Comparison of ENCODE assay signal across 8 mouse cellular contexts in genomic region chr13:58213801-58214200, GRCm38 (mm10). TPM values are rescaled to one million over a fixed set of nuclear protein-coding genes. Genes with fewer than 3 reads are reported as not detected.
DNase-seq lines count a peak whose midpoint lies in the region; ATAC-seq and TF ChIP-seq lines count a peak whose summit lies in the region.

No protein-coding gene starts in this region.

- H3K4me3 ChIP-seq in C2C12 (ENCODE audit: insufficient read depth, poor library complexity, severe bottlenecking) = peak overlapping the region; percentile 82
- peak overlapping the region; percentile 84 for H3K4me3 ChIP-seq in heart, postnatal 0 days (ENCODE audit: low read depth, low read length)
- peak overlapping the region; percentile 99 for H3K4me3 ChIP-seq in midbrain, embryonic 13.5 days (replicated peaks)

- H3ac ChIP-seq in C2C12 (ENCODE audit: control insufficient read depth, insufficient read length, low read depth) = no peak overlapping the region

- peaks cover 61% of the 10 kb centered on the region for H3K79me3 ChIP-seq in C2C12 (ENCODE audit: low read depth)

- no peak for ATAC-seq in heart, postnatal 0 days (ENCODE audit: insufficient read depth, low read depth)
- ATAC-seq in midbrain, embryonic 13.5 days = no peak

- no peak for TF ChIP-seq EP300 in heart, postnatal 0 days (IDR thresholded peaks at IDR 0.05; ENCODE audit: low read depth)

- WGBS in heart, postnatal 0 days = 39% methylated on average over 8 of the region's 8 CpGs
- 70% methylated on average over 8 of the region's 8 CpGs for WGBS in midbrain, embryonic 13.5 days

- peak overlapping the region; percentile 78 for H3K4me2 ChIP-seq in heart, postnatal 0 days (ENCODE audit: low read depth, low read length)
- peak overlapping the region; percentile 79 for H3K4me2 ChIP-seq in midbrain, embryonic 13.5 days (replicated peaks)

- peak; percentile 48 for DNase-seq in heart, adult 11 months
- no peak for DNase-seq in heart, postnatal 4 days
- no peak for DNase-seq in heart, postnatal 0 days (ENCODE audit: low spot score)
- no peak for DNase-seq in adipocyte (ENCODE audit: low spot score)
- DNase-seq in gastrocnemius, adult 18-20 months (ENCODE audit: low spot score) = no peak
- DNase-seq in layer of hippocampus, adult 9-11 months = no peak

- peaks cover 26% of the 10 kb centered on the region for H3K4me1 ChIP-seq in heart, postnatal 0 days (ENCODE audit: control insufficient read depth, insufficient read depth)
- H3K4me1 ChIP-seq in midbrain, embryonic 13.5 days (replicated peaks) = peaks cover 34% of the 10 kb centered on the region

- H3K9me3 ChIP-seq in heart, postnatal 0 days (replicated peaks; ENCODE audit: control insufficient read depth, low read length) = no peaks in the 10 kb centered on the region
- H3K9me3 ChIP-seq in midbrain, embryonic 13.5 days = no peaks in the 10 kb centered on the region

- peaks cover 5% of the 10 kb centered on the region for H3K36me3 ChIP-seq in C2C12 (ENCODE audit: control insufficient read depth, insufficient read depth)
- H3K36me3 ChIP-seq in heart, postnatal 0 days (replicated peaks; ENCODE audit: control insufficient read depth, insufficient read depth, low read length) = no peaks in the 10 kb centered on the region
- H3K36me3 ChIP-seq in midbrain, embryonic 13.5 days = no peaks in the 10 kb centered on the region

- no peak for TF ChIP-seq CTCF in C2C12 (IDR thresholded peaks at IDR 0.05; ENCODE audit: control insufficient read depth, insufficient read depth, insufficient read length)
- no peak for TF ChIP-seq CTCF in heart, postnatal 0 days (IDR thresholded peaks at IDR 0.05; ENCODE audit: low read depth)

- no peaks in the 10 kb centered on the region for H3K27me3 ChIP-seq in C2C12 (ENCODE audit: control insufficient read depth, insufficient read depth, insufficient read length)
- no peaks in the 10 kb centered on the region for H3K27me3 ChIP-seq in heart, postnatal 0 days (ENCODE audit: control insufficient read depth, insufficient read depth, low read length)
- peaks cover 5% of the 10 kb centered on the region; the same call in 1 of the 2 replicates for H3K27me3 ChIP-seq in midbrain, embryonic 13.5 days

- H3K9ac ChIP-seq in heart, postnatal 0 days (replicated peaks; ENCODE audit: low read depth, low read length) = no peak overlapping the region
- peak overlapping the region; percentile 98 for H3K9ac ChIP-seq in midbrain, embryonic 13.5 days (replicated peaks)

- peaks cover 72% of the 10 kb centered on the region for H3K79me2 ChIP-seq in C2C12 (ENCODE audit: control insufficient read depth, insufficient read depth)

- H3K27ac ChIP-seq in heart, postnatal 0 days (ENCODE audit: low read depth) = no peak overlapping the region
- no peak overlapping the region for H3K27ac ChIP-seq in midbrain, embryonic 13.5 days

TF ChIP-seq in C2C12, 6 proteins besides CTCF, POLR2A, EP300 and RAD21:
- TF ChIP-seq FOSL1 (IDR thresholded peaks at IDR 0.05; ENCODE audit: insufficient read depth, low read length, poor library complexity, severe bottlenecking) (no peak), USF1 (IDR thresholded peaks at IDR 0.05; ENCODE audit: low read depth) (no peak), MYOD1 (IDR thresholded peaks at IDR 0.05; ENCODE audit: control insufficient read depth, insufficient read length, low read depth) (no peak), MAX (IDR thresholded peaks at IDR 0.05) (no peak), CEBPB (IDR thresholded peaks at IDR 0.05; ENCODE audit: low read depth) (no peak), MYOG (IDR thresholded peaks at IDR 0.05; ENCODE audit: control insufficient read depth, extremely low read depth, insufficient read length) (no peak)

RNA-seq across cellular contexts. Expression of gene Ubqln1, which starts 1.7 kb away (rescaled TPM):
- 10 to 100 TPM; 71.3 to 74.6 TPM for total RNA-seq in heart, postnatal 4 days (2021)
- 60.0 TPM for polyA plus RNA-seq in C2C12 (2012; fragmentation: generic; extraction: Trizol)
- 105 and 125 TPM in 2 replicates for total RNA-seq in heart, postnatal 0 days (2014; rRNA removed; ENCODE audit: low replicate concordance)
- 45.7 and 48.6 TPM in 2 replicates for polyA plus RNA-seq in heart, postnatal 0 days (2015; fragmentation: Nextera tagmentation; extraction: Ambion mirVana)
- polyA plus RNA-seq in midbrain, embryonic 13.5 days (2015; fragmentation: Nextera tagmentation; extraction: Ambion mirVana) = 116 and 132 TPM in 2 replicates
- 10 to 100 TPM; 47.6 to 52.7 TPM for total RNA-seq in gastrocnemius, adult 18-20 months (2021)

RNA-seq across cellular contexts. Expression of gene Idnk, which starts 56.4 kb away (rescaled TPM):
- total RNA-seq in heart, postnatal 4 days (2021) = 10 to 100 TPM; 16.7 to 17.6 TPM
- 11.7 TPM for polyA plus RNA-seq in C2C12 (2012; fragmentation: generic; extraction: Trizol)
- 17.4 and 23.2 TPM in 2 replicates for total RNA-seq in heart, postnatal 0 days (2014; rRNA removed; ENCODE audit: low replicate concordance)
- 33.3 and 36.3 TPM in 2 replicates for polyA plus RNA-seq in heart, postnatal 0 days (2015; fragmentation: Nextera tagmentation; extraction: Ambion mirVana)
- polyA plus RNA-seq in midbrain, embryonic 13.5 days (2015; fragmentation: Nextera tagmentation; extraction: Ambion mirVana) = 70.3 and 77.4 TPM in 2 replicates
- 1 to 10 TPM; 5.9 to 7.9 TPM for total RNA-seq in gastrocnemius, adult 18-20 months (2021)
